Mouse (Mus musculus) small intestine, adult 2 months (tissue): ENCODE measurements around the gene Cbll1. TPM values are rescaled to one million over a fixed set of nuclear protein-coding genes. Genes with fewer than 3 reads are reported as not detected.
A peak's percentile ranks its signal among the peaks of the same experiment; 100 is the strongest.

Experiments used
- H3K27ac ChIP-seq: fragments of 200-500 bp; 2 replicates; pipeline ENCODE4 v1.5.1; 2012; ENCODE audit warnings: low read depth, low read length, control low read depth, inconsistent platforms; ENCODE audit not compliant: insufficient read depth
- H3K27me3 ChIP-seq: fragments of 200-500 bp; 2 replicates; pipeline ENCODE4 v1.6.1; 2012; ENCODE audit warnings: mild to moderate bottlenecking, moderate library complexity, low read length, inconsistent platforms; ENCODE audit not compliant: control insufficient read depth, insufficient read depth
- H3K36me3 ChIP-seq: fragments of 200-500 bp; 2 replicates; pipeline ENCODE4 v1.6.1; 2012; ENCODE audit warnings: mild to moderate bottlenecking, low read length, control low read depth, inconsistent platforms; ENCODE audit not compliant: control insufficient read depth, insufficient read depth
- H3K4me1 ChIP-seq: fragments of 200-500 bp; 2 replicates; pipeline ENCODE4 v1.6.1; 2012; ENCODE audit warnings: low read length, inconsistent platforms, mixed read lengths; ENCODE audit not compliant: control insufficient read depth, insufficient read depth, insufficient read length
- H3K4me3 ChIP-seq: fragments of 200-500 bp; 2 replicates; pipeline ENCODE4 v1.5.1; 2012; ENCODE audit warnings: low read depth, mild to moderate bottlenecking, control low read depth, inconsistent platforms, low read length, moderate library complexity
- CTCF ChIP-seq: fragments of 200-500 bp; IDR thresholded peaks from 2 replicates; pipeline ENCODE4 v1.5.1; 2012; ENCODE audit warnings: low read depth, mild to moderate bottlenecking, control low read depth, inconsistent platforms, low read length, moderate library complexity, mixed read lengths; ENCODE audit not compliant: insufficient replicate concordance, insufficient read length; ENCODE audit errors: extremely low read depth
- POLR2A ChIP-seq: fragments of 200-500 bp; IDR thresholded peaks from 2 replicates; pipeline ENCODE4 v1.6.1; 2012; ENCODE audit warnings: low read depth, mild to moderate bottlenecking, control low read depth, inconsistent platforms, low read length, moderate library complexity
- WGBS: fragments of 180-500 bp; shearing (Covaris S2); methylation state at CpG from one replicate; pipeline ENCODE4 v1.1.7; 2018; 5-methylcytosine and 5-hydroxymethylcytosine counted together
- polyA plus RNA-seq: library from polyadenylated mRNA; depleted of rRNA; stranded (reverse); fragments of >200 nt; gene quantifications from 2 replicates; pipeline ENCODE4 v1.2.3, GENCODE M21; 2012

Gene Cbll1
- polyA plus RNA-seq, 1 experiment, result 4.1 TPM

GRCm38 (mm10) chr12:31513724-31514503 lies 14.5 kb upstream of the Cbll1 start:
- Histone ChIP-seq H3K27me3 (no peaks in the 10 kb centered on the region), H3K36me3 (no peaks in the 10 kb centered on the region), H3K27ac (peak overlapping the region; percentile 20; the same call in 1 of the 2 replicates), H3K4me1 (peaks cover 12% of the 10 kb centered on the region; the same call in 1 of the 2 replicates), H3K4me3 (no peak overlapping the region)
- WGBS, result 50% methylated on average over 6 of the region's 6 CpGs
- TF ChIP-seq POLR2A (no peak), CTCF (no peak)

- no peak for TF ChIP-seq POLR2A
- TF ChIP-seq CTCF, result no peak
- H3K27ac ChIP-seq, result peak overlapping the region; percentile 72
- 31% methylated on average over 14 of the region's 14 CpGs for whole genome bisulfite sequencing
- H3K4me1 ChIP-seq, result peaks cover 11% of the 10 kb centered on the region; the same call in 1 of the 2 replicates
- no peaks in the 10 kb centered on the region for H3K27me3 ChIP-seq
- H3K4me3 ChIP-seq, result 0 out of 2 replicates have a peak overlapping the region, but pooled peaks have one; percentile 3
- H3K36me3 ChIP-seq, result no peaks in the 10 kb centered on the region
Observed at GRCm38 (mm10) chr12:31512634-31513411, 13.4 kb upstream of the Cbll1 start.

- no peak overlapping the region for H3K4me3 ChIP-seq
- no peaks in the 10 kb centered on the region for H3K36me3 ChIP-seq
- no peak overlapping the region for H3K27ac ChIP-seq
- no peaks in the 10 kb centered on the region for H3K27me3 ChIP-seq
- WGBS, result 62% methylated on average over 5 of the region's 5 CpGs
- peaks cover 9% of the 10 kb centered on the region; the same call in 1 of the 2 replicates for H3K4me1 ChIP-seq
- TF ChIP-seq CTCF, result no peak
- no peak for TF ChIP-seq POLR2A
Observed at GRCm38 (mm10) chr12:31511218-31511617, 11.8 kb upstream of the Cbll1 start.

GRCm38 (mm10) chr12:31508496-31508895 lies 9.1 kb upstream of the Cbll1 start:
- TF ChIP-seq POLR2A (no peak), CTCF (no peak)
- H3K4me3 ChIP-seq, result no peak overlapping the region
- no peaks in the 10 kb centered on the region for H3K36me3 ChIP-seq
- peaks cover 5% of the 10 kb centered on the region; the same call in 1 of the 2 replicates for H3K4me1 ChIP-seq
- no peaks in the 10 kb centered on the region for H3K27me3 ChIP-seq
- WGBS, result 84% methylated on average over 6 of the region's 6 CpGs
- no peak overlapping the region for H3K27ac ChIP-seq

GRCm38 (mm10) chr12:31507718-31508364 lies 8.4 kb upstream of the Cbll1 start:
- WGBS, result 26% methylated on average over 6 of the region's 6 CpGs

GRCm38 (mm10) chr12:31503211-31503610 lies 3.8 kb upstream of the Cbll1 start:
- Histone ChIP-seq H3K27me3 (no peaks in the 10 kb centered on the region), H3K36me3 (no peaks in the 10 kb centered on the region), H3K27ac (no peak overlapping the region), H3K4me1 (peaks cover 2% of the 10 kb centered on the region; the same call in 1 of the 2 replicates), H3K4me3 (no peak overlapping the region)
- TF ChIP-seq CTCF (peak; percentile 23; the same call in 1 of the 2 replicates), POLR2A (no peak)

More at GRCm38 (mm10) chr12:31507718-31508364, 8.4 kb upstream of the Cbll1 start:
- peaks cover 2% of the 10 kb centered on the region; the same call in 1 of the 2 replicates for H3K4me1 ChIP-seq
- TF ChIP-seq POLR2A (no peak), CTCF (no peak)
- no peak overlapping the region for H3K27ac ChIP-seq
- H3K36me3 ChIP-seq, result no peaks in the 10 kb centered on the region
- H3K27me3 ChIP-seq, result no peaks in the 10 kb centered on the region
- no peak overlapping the region for H3K4me3 ChIP-seq
